Mouse (Mus musculus): ENCODE results near the gene Klhl21. TPM values are rescaled to one million over a fixed set of nuclear protein-coding genes. Genes with fewer than 3 reads are reported as not detected.

Klhl21 gene
- polyA plus RNA-seq, 1 experiment from 2014 or later = 6.0 TPM

DNA sequence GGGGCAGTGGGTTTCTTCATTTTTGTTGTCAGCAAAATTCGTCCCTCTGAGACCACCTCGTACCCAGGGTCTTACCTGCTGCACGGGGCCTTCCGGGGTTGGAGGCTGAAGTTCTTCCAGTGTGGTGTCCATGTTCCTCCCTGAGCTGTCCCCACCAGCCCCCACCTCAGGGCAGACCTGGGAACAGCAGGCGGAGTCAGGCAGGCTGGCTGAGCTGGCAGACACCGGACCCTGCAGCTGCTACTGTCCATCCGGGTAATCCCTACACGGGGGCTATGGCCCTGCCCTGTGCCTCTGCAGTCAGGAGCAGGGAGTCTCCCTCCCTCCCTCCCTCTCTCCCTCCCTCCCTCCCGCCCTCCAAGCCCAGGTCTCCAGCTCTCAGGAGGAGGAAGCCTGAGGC, 25.0 kb upstream of the Klhl21 start:
- H3K36me3 ChIP-seq = peaks cover 46% of the 10 kb centered on the region
- H3K4me3 ChIP-seq (replicated peaks) = no peak overlapping the region
- ATAC-seq (ENCODE audit: low read depth) (no peak), DNase-seq (no peak)
- no peaks in the 10 kb centered on the region for H3K9me3 ChIP-seq (replicated peaks)
- no peak overlapping the region; the same call in 1 of the 2 replicates for H3K9ac ChIP-seq
- H3K27ac ChIP-seq = no peak overlapping the region
- H3K27me3 ChIP-seq = no peaks in the 10 kb centered on the region
- WGBS (ENCODE audit: insufficient replicate concordance) = 28% methylated on average over 9 of the region's 9 CpGs
- H3K4me1 ChIP-seq (replicated peaks) = peaks cover 50% of the 10 kb centered on the region
- no peak overlapping the region for H3K4me2 ChIP-seq

GRCm38 (mm10) chr4:151985886-151986285, 22.7 kb upstream of the Klhl21 start:
- Histone ChIP-seq H3K4me1 (replicated peaks) (peaks cover 57% of the 10 kb centered on the region), H3K27ac (no peak overlapping the region), H3K36me3 (peaks cover 31% of the 10 kb centered on the region), H3K9ac (no peak overlapping the region), H3K4me2 (no peak overlapping the region), H3K27me3 (0 out of 2 replicates have a peak, but pooled peaks cover under 1% of the 10 kb centered on the region), H3K4me3 (replicated peaks) (no peak overlapping the region), H3K9me3 (replicated peaks) (no peaks in the 10 kb centered on the region)
- ATAC-seq (ENCODE audit: low read depth) = no peak
- no peak for DNase-seq
- 47% methylated on average over 10 of the region's 10 CpGs for WGBS (ENCODE audit: insufficient replicate concordance)

DNA sequence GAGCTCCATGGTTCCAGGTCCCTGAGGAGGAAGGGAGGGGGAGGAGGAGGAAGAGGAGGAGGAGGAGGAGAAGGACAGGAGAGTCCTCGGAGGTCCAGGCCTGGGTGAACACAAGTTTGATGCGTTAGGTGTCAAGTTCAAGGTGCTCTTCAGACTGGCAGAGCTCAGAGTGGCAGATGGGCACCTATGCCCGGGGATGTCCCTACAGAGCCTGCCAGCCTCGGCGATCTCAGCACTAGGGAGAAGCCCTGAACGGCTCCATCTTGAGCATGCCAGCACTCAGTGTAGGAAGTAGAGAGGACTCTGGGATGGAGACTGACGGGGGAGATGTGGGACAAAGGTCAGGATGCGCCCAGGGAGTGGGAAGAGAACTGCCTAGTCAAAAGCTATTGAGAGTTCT, 22.0 kb upstream of the Klhl21 start:
- DNase-seq (no peak), ATAC-seq (ENCODE audit: low read depth) (no peak)
- Histone ChIP-seq H3K36me3 (peaks cover 33% of the 10 kb centered on the region), H3K27me3 (0 out of 2 replicates have a peak, but pooled peaks cover 8% of the 10 kb centered on the region), H3K9ac (no peak overlapping the region), H3K9me3 (replicated peaks) (no peaks in the 10 kb centered on the region), H3K4me1 (replicated peaks) (peaks cover 52% of the 10 kb centered on the region), H3K4me3 (replicated peaks) (no peak overlapping the region), H3K4me2 (no peak overlapping the region), H3K27ac (no peak overlapping the region)
- WGBS (ENCODE audit: insufficient replicate concordance) = 67% methylated on average over 8 of the region's 8 CpGs

DNA sequence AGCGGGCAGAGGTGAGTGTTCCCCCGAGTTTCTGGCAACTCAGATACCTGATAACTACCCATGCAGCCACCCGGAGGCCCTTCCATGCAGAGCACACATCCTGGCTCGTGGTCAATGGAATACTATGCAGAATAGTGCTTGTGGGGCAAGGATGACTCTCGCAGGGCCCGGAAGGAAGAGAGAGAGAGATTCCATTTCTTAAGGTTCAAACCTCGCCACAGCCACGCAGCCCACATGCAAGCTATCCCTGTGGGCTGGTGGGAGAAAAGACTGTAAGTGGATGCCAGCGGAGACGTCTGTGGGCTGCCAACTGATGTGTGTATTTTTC, 20.6 kb upstream of the Klhl21 start:
- peaks cover 31% of the 10 kb centered on the region for H3K36me3 ChIP-seq
- peak overlapping the region; percentile 78; the same call in 1 of the 2 replicates for H3K27ac ChIP-seq
- H3K4me1 ChIP-seq (replicated peaks) = peaks cover 45% of the 10 kb centered on the region
- peak overlapping the region; percentile 76 for H3K4me3 ChIP-seq (replicated peaks)
- H3K9ac ChIP-seq = peak overlapping the region; percentile 85
- H3K4me2 ChIP-seq = peak overlapping the region; percentile 98
- H3K27me3 ChIP-seq = peaks cover 20% of the 10 kb centered on the region
- ATAC-seq (ENCODE audit: low read depth) (no peak), DNase-seq (no peak)
- WGBS (ENCODE audit: insufficient replicate concordance) = 22% methylated on average over 10 of the region's 10 CpGs
- no peaks in the 10 kb centered on the region for H3K9me3 ChIP-seq (replicated peaks)

GRCm38 (mm10) chr4:151988342-151989109, 20.1 kb upstream of the Klhl21 start, which contains the start of gene Thap3:
TSS of gene Thap3 (minus strand) at chr4:151988997.
- peaks cover 44% of the 10 kb centered on the region for H3K4me1 ChIP-seq (replicated peaks)
- 1% methylated on average over 54 of the region's 54 CpGs for WGBS (ENCODE audit: insufficient replicate concordance)
- H3K36me3 ChIP-seq = peaks cover 30% of the 10 kb centered on the region
- peaks cover 25% of the 10 kb centered on the region for H3K27me3 ChIP-seq
- peak within 1 kb of the TSS; percentile 85 for H3K9ac ChIP-seq
- H3K27ac ChIP-seq = peak within 1 kb of the TSS; percentile 78
- no peaks in the 10 kb centered on the region for H3K9me3 ChIP-seq (replicated peaks)
- peak within 1 kb of the TSS; percentile 76 for H3K4me3 ChIP-seq (replicated peaks)
- H3K4me2 ChIP-seq = peak within 1 kb of the TSS; percentile 98
- peak; percentile 68 for DNase-seq
- peak; percentile 78 for ATAC-seq (ENCODE audit: low read depth)

DNA sequence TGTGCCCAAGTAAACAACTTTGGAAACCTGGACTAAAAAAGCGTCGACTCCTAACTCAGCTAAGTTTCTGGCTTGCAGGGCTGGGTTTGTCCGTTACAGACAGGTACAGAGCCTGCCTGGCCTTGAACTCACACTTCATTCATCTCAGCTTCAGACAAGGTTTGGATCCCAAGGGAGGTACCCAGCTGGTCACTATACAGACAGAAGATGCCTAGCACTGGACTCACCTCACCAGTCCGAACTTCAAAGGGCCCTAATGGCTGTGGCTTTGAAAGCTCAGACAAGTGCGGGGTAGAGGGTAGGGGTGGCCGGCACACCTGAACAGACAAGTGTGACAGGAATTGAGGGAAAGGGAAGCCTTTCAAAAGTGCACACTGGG, 19.5 kb upstream of the Klhl21 start:
- Histone ChIP-seq H3K9ac (peak overlapping the region; percentile 85), H3K4me3 (replicated peaks) (peak overlapping the region; percentile 76), H3K4me2 (peak overlapping the region; percentile 98), H3K9me3 (replicated peaks) (no peaks in the 10 kb centered on the region), H3K27ac (no peak overlapping the region; the same call in 1 of the 2 replicates), H3K36me3 (peaks cover 30% of the 10 kb centered on the region), H3K4me1 (replicated peaks) (peaks cover 44% of the 10 kb centered on the region), H3K27me3 (peaks cover 31% of the 10 kb centered on the region)
- DNase-seq = no peak
- 45% methylated on average over 6 of the region's 6 CpGs for WGBS (ENCODE audit: insufficient replicate concordance)
- peak; percentile 4 for ATAC-seq (ENCODE audit: low read depth)

DNA sequence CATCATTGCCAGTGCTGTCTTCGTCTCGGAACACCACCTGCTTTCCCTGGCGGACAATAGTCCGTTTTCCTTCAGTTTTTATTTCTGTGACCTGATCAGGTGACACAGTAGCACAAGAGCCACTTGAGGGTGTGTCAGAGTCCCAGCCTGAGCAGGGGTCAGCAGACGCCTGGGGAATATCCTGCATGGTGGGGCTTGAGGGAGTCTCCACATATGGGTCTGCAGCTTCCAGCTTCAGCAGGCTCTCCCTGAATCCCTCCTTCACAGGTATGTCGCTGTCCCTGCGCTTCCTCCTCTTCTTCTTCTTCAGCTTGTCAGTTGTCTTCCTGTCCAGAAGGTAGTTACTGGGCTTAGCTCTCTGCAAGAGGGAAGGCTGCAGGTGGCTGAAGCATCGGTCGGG, 16.5 kb upstream of the Klhl21 start:
- Histone ChIP-seq H3K4me1 (replicated peaks) (peaks cover 49% of the 10 kb centered on the region), H3K27ac (no peak overlapping the region), H3K4me2 (no peak overlapping the region), H3K4me3 (replicated peaks) (no peak overlapping the region), H3K9me3 (replicated peaks) (no peaks in the 10 kb centered on the region), H3K36me3 (peaks cover 27% of the 10 kb centered on the region), H3K27me3 (peaks cover 43% of the 10 kb centered on the region), H3K9ac (no peak overlapping the region)
- no peak for ATAC-seq (ENCODE audit: low read depth)
- no peak for DNase-seq
- 89% methylated on average over 9 of the region's 9 CpGs for WGBS (ENCODE audit: insufficient replicate concordance)

DNA sequence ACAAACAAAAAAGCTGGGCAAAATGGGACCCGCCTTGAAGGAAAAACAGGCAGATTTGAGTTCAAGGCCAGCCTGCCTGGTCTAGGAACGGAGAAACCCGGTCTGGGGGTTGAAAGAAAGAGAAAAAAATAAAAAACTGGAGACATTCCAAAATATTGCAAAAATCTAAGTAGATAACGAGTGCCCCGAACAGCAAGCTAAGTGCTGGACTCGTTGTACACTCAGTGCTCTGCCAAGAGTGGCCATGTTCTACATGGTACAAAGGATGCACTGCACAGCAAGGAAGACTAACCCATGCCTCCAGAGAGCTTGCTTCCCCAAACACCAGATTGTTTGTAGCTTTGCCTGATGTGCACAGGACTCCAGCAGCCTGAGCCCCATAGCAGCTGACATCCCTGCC, 15.6 kb upstream of the Klhl21 start:
- H3K4me1 ChIP-seq (replicated peaks) = peaks cover 49% of the 10 kb centered on the region
- DNase-seq = no peak
- H3K27me3 ChIP-seq = peaks cover 43% of the 10 kb centered on the region
- no peak overlapping the region for H3K4me3 ChIP-seq (replicated peaks)
- H3K27ac ChIP-seq = no peak overlapping the region
- WGBS (ENCODE audit: insufficient replicate concordance) = 77% methylated on average over 6 of the region's 6 CpGs
- H3K4me2 ChIP-seq = no peak overlapping the region
- H3K36me3 ChIP-seq = peaks cover 27% of the 10 kb centered on the region
- H3K9me3 ChIP-seq (replicated peaks) = no peaks in the 10 kb centered on the region
- no peak for ATAC-seq (ENCODE audit: low read depth)
- H3K9ac ChIP-seq = no peak overlapping the region

- H3K9me3 ChIP-seq (replicated peaks) = no peaks in the 10 kb centered on the region
- peaks cover 43% of the 10 kb centered on the region for H3K27me3 ChIP-seq
- H3K27ac ChIP-seq = peak overlapping the region; percentile 80
- peak overlapping the region; percentile 97 for H3K4me3 ChIP-seq (replicated peaks)
- WGBS (ENCODE audit: insufficient replicate concordance) = 3% methylated on average over 59 of the region's 61 CpGs
- peak overlapping the region; percentile 100 for H3K4me2 ChIP-seq
- H3K4me1 ChIP-seq (replicated peaks) = peaks cover 44% of the 10 kb centered on the region
- H3K9ac ChIP-seq = peak overlapping the region; percentile 94
- ATAC-seq (ENCODE audit: low read depth) (no peak), DNase-seq (no peak)
- peaks cover 27% of the 10 kb centered on the region for H3K36me3 ChIP-seq
Measured at GRCm38 (mm10) chr4:151994228-151995171, 14.1 kb upstream of the Klhl21 start.

DNA sequence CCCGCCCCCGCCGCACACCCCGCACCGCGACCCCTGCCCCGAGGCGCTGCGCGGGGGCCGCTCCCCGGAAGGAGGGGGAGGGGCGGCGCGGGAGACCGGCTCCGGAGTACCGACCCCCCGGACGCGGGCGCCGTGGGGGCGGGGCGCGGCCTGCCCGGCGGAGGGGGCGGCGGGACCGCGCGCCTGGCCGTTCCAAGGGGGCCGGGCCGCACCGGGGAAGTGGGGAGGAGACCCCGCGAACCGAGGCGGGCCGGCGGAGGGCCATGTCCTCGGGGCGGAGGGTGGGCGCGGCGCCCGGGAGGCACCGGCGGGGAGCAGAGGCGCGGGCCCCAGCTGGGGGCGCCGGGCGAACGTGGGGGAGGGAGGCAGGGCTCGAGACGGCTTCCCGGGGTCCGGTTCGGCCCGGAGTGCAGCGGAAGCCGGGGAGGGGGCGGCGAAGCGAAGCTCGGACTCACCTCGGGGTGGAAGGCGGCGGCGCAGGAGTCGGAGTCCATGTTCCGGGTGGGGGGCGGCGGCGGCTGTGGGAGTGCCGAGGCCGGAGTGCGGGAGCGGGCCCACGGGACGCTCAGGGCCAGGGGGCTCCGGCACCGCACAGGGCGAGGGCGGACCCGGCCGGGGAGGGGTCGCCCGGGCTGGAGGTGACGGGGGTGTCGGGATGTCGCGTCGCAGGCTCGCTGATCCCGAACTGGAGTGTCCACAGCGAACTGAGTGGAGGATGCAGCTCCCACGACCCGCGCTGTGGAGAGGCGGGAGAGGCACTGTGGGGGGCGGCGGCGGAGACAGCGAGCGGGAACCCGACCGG, 13.0 kb upstream of the Klhl21 start:
- Histone ChIP-seq H3K36me3 (peaks cover 22% of the 10 kb centered on the region), H3K27ac (peak overlapping the region; percentile 80), H3K4me1 (replicated peaks) (peaks cover 44% of the 10 kb centered on the region), H3K9me3 (replicated peaks) (no peaks in the 10 kb centered on the region), H3K4me2 (peak overlapping the region; percentile 100), H3K9ac (peak overlapping the region; percentile 94), H3K4me3 (replicated peaks) (peak overlapping the region; percentile 97), H3K27me3 (peaks cover 43% of the 10 kb centered on the region)
- WGBS (ENCODE audit: insufficient replicate concordance) = under 1% methylated on average over 90 of the region's 111 CpGs
- ATAC-seq (ENCODE audit: low read depth) (no peak; the same call in 1 of the 2 replicates), DNase-seq (no peak)

All from liver, embryonic 13.5 days (tissue).